In genomic region chr7:102267601-102268394, GRCm38 (mm10) we compare ENCODE assay signal across 8 mouse cellular contexts. TPM values are rescaled to one million over a fixed set of nuclear protein-coding genes. Genes with fewer than 3 reads are reported as not detected.
DNase-seq lines count a peak whose midpoint lies in the region; ATAC-seq and TF ChIP-seq lines count a peak whose summit lies in the region.

Gene Stim1, plus strand, starts transcription at chr7:102267806.

- peak; percentile 10; the same call in 1 of the 2 replicates for TF ChIP-seq POLR2A in testis, adult 2 months (IDR thresholded peaks at IDR 0.05; ENCODE audit: control insufficient read depth, low read depth, low read length)

- no peak within 1 kb of the TSS for H3K27ac ChIP-seq in embryonic facial prominence, embryonic 11.5 days (replicated peaks; ENCODE audit: low read depth, low read length)
- peak within 1 kb of the TSS; percentile 77 for H3K27ac ChIP-seq in intestine, postnatal 0 days (ENCODE audit: low read depth, low read length)
- H3K27ac ChIP-seq in liver, embryonic 14.5 days: peak within 1 kb of the TSS; percentile 91
- H3K27ac ChIP-seq in neural tube, embryonic 13.5 days (replicated peaks): 0 out of 2 replicates have a peak within 1 kb of the TSS, but pooled peaks have one; percentile 34
- H3K27ac ChIP-seq in testis, adult 2 months (ENCODE audit: control insufficient read depth, insufficient read depth, low read depth, low read length): peak within 1 kb of the TSS; percentile 98

- no peak for TF ChIP-seq EP300 in liver, embryonic 14.5 days (IDR thresholded peaks at IDR 0.05; ENCODE audit: low read depth)

- peak; percentile 87 for ATAC-seq in embryonic facial prominence, embryonic 11.5 days (replicated peaks; ENCODE audit: insufficient number of reproducible peaks, low FRiP score, low TSS enrichment, low read depth)
- ATAC-seq in granulocyte monocyte progenitor cell, adult 5-6 weeks (replicated peaks; ENCODE audit: poor library complexity, severe bottlenecking): peak; percentile 45
- ATAC-seq in intestine, postnatal 0 days: peak; percentile 97
- ATAC-seq in liver, embryonic 14.5 days (ENCODE audit: insufficient read depth): peak; percentile 93
- peak; percentile 87 for ATAC-seq in neural tube, embryonic 13.5 days (ENCODE audit: low read depth)

- no peak for TF ChIP-seq CTCF in intestine, postnatal 0 days (IDR thresholded peaks at IDR 0.05; ENCODE audit: low read depth)
- no peak for TF ChIP-seq CTCF in liver, embryonic 14.5 days (IDR thresholded peaks at IDR 0.05; ENCODE audit: low read depth)
- no peak for TF ChIP-seq CTCF in testis, adult 2 months (IDR thresholded peaks at IDR 0.05; ENCODE audit: control insufficient read depth, insufficient read depth, insufficient replicate concordance, low read depth, low read length)

- peak within 1 kb of the TSS; percentile 74 for H3K9ac ChIP-seq in embryonic facial prominence, embryonic 11.5 days (replicated peaks; ENCODE audit: low read length)
- peak within 1 kb of the TSS; percentile 73 for H3K9ac ChIP-seq in intestine, postnatal 0 days (ENCODE audit: low read depth, low read length)
- H3K9ac ChIP-seq in liver, embryonic 14.5 days (replicated peaks): peak within 1 kb of the TSS; percentile 95
- H3K9ac ChIP-seq in neural tube, embryonic 13.5 days: peak within 1 kb of the TSS; percentile 76

- H3K27me3 ChIP-seq in embryonic facial prominence, embryonic 11.5 days (ENCODE audit: control insufficient read depth, insufficient read depth, low read length): no peaks in the 10 kb centered on the region; the same call in 1 of the 2 replicates
- no peaks in the 10 kb centered on the region for H3K27me3 ChIP-seq in intestine, postnatal 0 days (replicated peaks; ENCODE audit: control insufficient read depth, insufficient read depth, low read length)
- H3K27me3 ChIP-seq in liver, embryonic 14.5 days (ENCODE audit: control insufficient read depth, insufficient read depth, low read length): no peaks in the 10 kb centered on the region
- peaks cover 12% of the 10 kb centered on the region for H3K27me3 ChIP-seq in neural tube, embryonic 13.5 days
- H3K27me3 ChIP-seq in testis, adult 2 months (ENCODE audit: control insufficient read depth, insufficient read depth, low read length): no peaks in the 10 kb centered on the region

- H3K4me3 ChIP-seq in embryonic facial prominence, embryonic 11.5 days (ENCODE audit: low read depth, low read length): peak within 1 kb of the TSS; percentile 78
- peak within 1 kb of the TSS; percentile 87 for H3K4me3 ChIP-seq in intestine, postnatal 0 days (ENCODE audit: low read depth, low read length)
- H3K4me3 ChIP-seq in liver, embryonic 14.5 days (ENCODE audit: insufficient read depth in 1 of 2, low read depth in 2 of 2, low read length in 2 of 2): peak within 1 kb of the TSS; percentile 90 to 96
- peak within 1 kb of the TSS; percentile 72 for H3K4me3 ChIP-seq in neural tube, embryonic 13.5 days
- H3K4me3 ChIP-seq in testis, adult 2 months (ENCODE audit: control insufficient read depth, low read depth, low read length): peak within 1 kb of the TSS; percentile 98

- H3K36me3 ChIP-seq in embryonic facial prominence, embryonic 11.5 days (replicated peaks; ENCODE audit: control insufficient read depth, insufficient read depth, low read depth, low read length): no peaks in the 10 kb centered on the region
- no peaks in the 10 kb centered on the region for H3K36me3 ChIP-seq in intestine, postnatal 0 days (ENCODE audit: control insufficient read depth, insufficient read depth)
- H3K36me3 ChIP-seq in liver, embryonic 14.5 days (replicated peaks; ENCODE audit: control insufficient read depth, insufficient read depth, low read depth): no peaks in the 10 kb centered on the region
- H3K36me3 ChIP-seq in neural tube, embryonic 13.5 days: no peaks in the 10 kb centered on the region
- H3K36me3 ChIP-seq in testis, adult 2 months (ENCODE audit: control insufficient read depth, insufficient read depth, low read length): no peaks in the 10 kb centered on the region

- peak; percentile 91 for DNase-seq in A20 (ENCODE audit: low read depth, low spot score)
- peak; percentile 80 to 90 for DNase-seq in adrenal gland, adult (ENCODE audit: inconsistent age in 2 of 2, low spot score in 1 of 2)
- peak; percentile 66 for DNase-seq in embryonic facial prominence, embryonic 11.5 days (ENCODE audit: low spot score)
- DNase-seq in liver, embryonic 14.5 days (ENCODE audit: low read depth in 3 of 3, low spot score in 3 of 3): peak; percentile 62 to 68 (median 63)

- no peaks in the 10 kb centered on the region; the same call in 1 of the 2 replicates for H3K4me1 ChIP-seq in embryonic facial prominence, embryonic 11.5 days (ENCODE audit: control insufficient read depth, insufficient read depth, low read length)
- H3K4me1 ChIP-seq in intestine, postnatal 0 days (replicated peaks; ENCODE audit: control insufficient read depth, insufficient read depth, low read length): 0 out of 2 replicates have a peak, but pooled peaks cover 6% of the 10 kb centered on the region
- H3K4me1 ChIP-seq in liver, embryonic 14.5 days (replicated peaks; ENCODE audit: control insufficient read depth in 2 of 2, insufficient read depth in 2 of 2, low read length in 1 of 2): peaks cover 33 to 43% of the 10 kb centered on the region in 2 experiments
- peaks cover 11% of the 10 kb centered on the region for H3K4me1 ChIP-seq in neural tube, embryonic 13.5 days (replicated peaks)
- peaks cover 11% of the 10 kb centered on the region for H3K4me1 ChIP-seq in testis, adult 2 months (ENCODE audit: control insufficient read depth, insufficient read depth, low read length)

- WGBS in embryonic facial prominence, embryonic 11.5 days: under 1% methylated on average over 52 of the region's 73 CpGs
- WGBS in intestine, postnatal 0 days: under 1% methylated on average over 42 of the region's 73 CpGs
- under 1% methylated on average over 73 of the region's 73 CpGs for WGBS in liver, embryonic 14.5 days (ENCODE audit: insufficient replicate concordance)
- WGBS in neural tube, embryonic 13.5 days: under 1% methylated on average over 57 of the region's 73 CpGs

- peak within 1 kb of the TSS; percentile 96 for H3K4me2 ChIP-seq in embryonic facial prominence, embryonic 11.5 days (ENCODE audit: low read depth, low read length)
- H3K4me2 ChIP-seq in intestine, postnatal 0 days (replicated peaks; ENCODE audit: low read depth): peak within 1 kb of the TSS; percentile 90
- peak within 1 kb of the TSS; percentile 82 for H3K4me2 ChIP-seq in liver, embryonic 14.5 days (ENCODE audit: low read depth)
- H3K4me2 ChIP-seq in neural tube, embryonic 13.5 days: peak within 1 kb of the TSS; percentile 98

- H3K9me3 ChIP-seq in embryonic facial prominence, embryonic 11.5 days (replicated peaks; ENCODE audit: control insufficient read depth, low read length): no peaks in the 10 kb centered on the region
- no peaks in the 10 kb centered on the region for H3K9me3 ChIP-seq in intestine, postnatal 0 days (ENCODE audit: control insufficient read depth)
- no peaks in the 10 kb centered on the region for H3K9me3 ChIP-seq in liver, embryonic 14.5 days (ENCODE audit: control insufficient read depth, low read length)
- H3K9me3 ChIP-seq in neural tube, embryonic 13.5 days: no peaks in the 10 kb centered on the region

RNA-seq across cellular contexts. Expression of gene Stim1, which starts in this region (rescaled TPM):
- polyA plus RNA-seq in embryonic facial prominence, embryonic 11.5 days (2014; fragmentation: Nextera tagmentation; extraction: Ambion mirVana): 10.6 and 11.1 TPM in 2 replicates
- total RNA-seq in granulocyte monocyte progenitor cell, adult 5-6 weeks (2014; fragmentation: Nextera tagmentation): 30.5 and 48.2 TPM in 2 replicates
- total RNA-seq in granulocyte monocyte progenitor cell, adult 5-6 weeks (2017): 22.9 and 28.3 TPM in 2 replicates
- 13.0 and 13.8 TPM in 2 replicates for polyA plus RNA-seq in intestine, postnatal 0 days (2015; fragmentation: Nextera tagmentation; extraction: Ambion mirVana)
- 6.9 and 7.9 TPM in 2 replicates for polyA plus RNA-seq in liver, embryonic 14.5 days (2012; rRNA removed)
- polyA plus RNA-seq in liver, embryonic 14.5 days (2014; fragmentation: Nextera tagmentation; extraction: Ambion mirVana): 9.3 and 11.2 TPM in 2 replicates
- polyA plus RNA-seq in neural tube, embryonic 13.5 days (2015; fragmentation: Nextera tagmentation; extraction: Ambion mirVana): 10.2 and 11.6 TPM in 2 replicates
- polyA plus RNA-seq in testis, adult 2 months (2012; rRNA removed): 127 and 130 TPM in 2 replicates

Comparison
In these comparisons a context has a peak if more than half of its experiments do, and no peak if none do; other contexts are left out.
1. ATAC-seq: peak in every context shown above with its lines; median percentile 97 in intestine, postnatal 0 days; 93 in liver, embryonic 14.5 days; 87 in embryonic facial prominence, embryonic 11.5 days; 87 in neural tube, embryonic 13.5 days; 45 in granulocyte monocyte progenitor cell, adult 5-6 weeks.